Mouse (Mus musculus): ENCODE data around the gene Il23a.
"Not testable (repeated sequence)": the region's sequence is repeated elsewhere in the genome, so short reads cannot be mapped to it uniquely, and the experiment has no call there.

The Il23a gene

DNA sequence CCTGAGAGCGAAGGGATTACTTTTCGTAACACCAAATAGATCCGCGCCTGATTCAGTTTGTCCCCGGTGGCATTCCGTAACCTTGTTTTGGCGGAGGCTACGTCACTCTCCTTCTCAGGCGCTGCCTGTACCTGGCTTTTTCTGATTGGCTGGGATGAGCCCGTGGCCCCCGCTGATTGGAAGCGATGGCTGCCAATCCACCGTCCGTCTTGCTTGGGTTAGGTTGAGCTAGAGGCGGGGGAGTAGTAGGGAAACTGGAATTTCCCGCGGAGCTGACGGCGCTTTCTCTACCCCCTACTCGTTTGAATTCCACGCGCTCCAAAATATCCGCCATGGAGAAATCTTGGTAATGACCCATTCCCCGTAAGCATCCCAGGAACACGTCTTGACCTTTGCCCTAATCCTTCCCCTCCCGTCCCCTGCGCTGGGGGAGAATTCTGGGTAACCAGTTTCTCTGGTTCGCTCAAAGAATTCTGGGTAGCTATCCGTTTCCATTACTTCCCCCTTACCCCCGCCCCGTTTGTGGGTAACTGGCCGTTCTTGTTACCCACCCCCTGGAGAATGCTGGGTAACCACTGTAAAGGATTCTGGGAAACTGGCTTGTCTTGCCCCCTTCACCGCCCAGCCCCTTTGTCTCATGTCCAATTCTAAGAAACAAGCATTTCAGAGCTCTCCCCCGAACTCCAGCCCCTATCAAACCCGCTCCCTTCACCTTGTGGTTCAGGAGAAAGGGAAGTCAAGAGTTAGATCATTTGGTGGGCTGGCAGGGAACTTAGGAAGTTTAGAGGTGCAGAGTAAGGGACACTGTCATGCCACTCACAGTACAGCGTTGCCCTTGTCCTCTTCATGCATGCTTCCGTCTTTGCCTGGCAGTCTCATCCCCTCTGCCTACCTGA is 4.8 kb upstream of the Il23a start, which contains the start of gene Pan2:
TSS of gene Pan2 (plus strand) at position 210 of the 896 bp plus-strand sequence.
- peak; percentile 99 to 100 for DNase-seq (ENCODE audit: low spot score in 2 of 2)

DNA sequence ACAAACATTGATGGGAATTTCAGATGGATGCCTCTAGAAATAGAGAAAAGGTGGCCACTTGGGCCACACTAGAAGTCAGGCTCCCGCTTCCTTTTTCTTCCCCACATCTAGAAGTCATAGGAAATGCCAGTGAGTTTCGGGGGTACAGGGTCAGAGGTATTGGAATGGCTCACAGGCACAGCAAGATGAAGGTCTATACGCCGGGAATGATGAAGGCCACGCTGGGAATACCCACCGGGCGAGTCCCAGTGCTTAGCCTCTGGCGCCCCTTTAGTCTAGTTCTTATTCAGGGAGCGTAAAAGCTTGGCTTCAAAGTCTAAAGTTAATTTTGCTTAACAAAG is 4.2 kb upstream of the Il23a start:
- DNase-seq (ENCODE audit: low spot score in 2 of 2), result no peak

DNA sequence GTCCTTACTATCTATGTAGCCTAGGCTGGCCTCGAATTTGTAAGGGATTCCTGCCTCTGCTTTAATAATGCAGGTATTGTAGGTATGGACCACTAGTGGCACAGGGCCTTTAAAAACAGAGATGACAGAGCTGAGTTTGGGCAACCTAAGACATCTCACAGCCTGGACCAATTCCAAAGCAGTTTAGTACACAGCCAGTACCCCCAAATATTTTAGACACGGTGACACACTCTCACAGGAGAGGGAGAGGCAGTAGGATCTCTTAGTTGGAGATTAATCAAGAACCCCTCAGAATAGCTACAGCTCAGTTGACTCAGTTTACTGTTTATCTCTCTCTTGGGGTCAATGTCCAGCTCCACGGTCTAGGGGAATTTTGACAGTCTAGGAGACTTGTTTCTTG is 3.8 kb upstream of the Il23a start:
- DNase-seq (ENCODE audit: low spot score in 2 of 2), result no peak

DNA sequence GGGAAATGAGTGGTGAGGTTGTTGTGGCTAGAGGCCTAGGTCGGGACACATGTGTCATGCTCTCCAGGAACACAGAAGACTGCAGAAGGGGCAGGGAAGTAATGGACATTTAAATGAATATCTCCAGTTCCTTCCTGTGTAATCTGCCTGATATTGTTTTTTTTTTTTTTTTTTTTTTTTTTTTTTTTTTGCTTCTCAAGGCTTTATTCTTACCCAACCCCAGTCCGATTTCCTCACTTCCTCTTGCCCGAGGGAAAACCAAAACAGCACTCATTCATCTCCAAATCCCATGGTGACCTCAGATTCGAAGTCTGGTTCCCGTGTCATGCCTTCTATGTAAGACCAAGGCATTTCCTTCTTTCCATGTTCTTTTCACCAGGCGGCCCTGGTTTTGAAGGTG is 309 bp downstream of the Il23a start:
- no peak for DNase-seq (ENCODE audit: low spot score in 2 of 2)

DNA sequence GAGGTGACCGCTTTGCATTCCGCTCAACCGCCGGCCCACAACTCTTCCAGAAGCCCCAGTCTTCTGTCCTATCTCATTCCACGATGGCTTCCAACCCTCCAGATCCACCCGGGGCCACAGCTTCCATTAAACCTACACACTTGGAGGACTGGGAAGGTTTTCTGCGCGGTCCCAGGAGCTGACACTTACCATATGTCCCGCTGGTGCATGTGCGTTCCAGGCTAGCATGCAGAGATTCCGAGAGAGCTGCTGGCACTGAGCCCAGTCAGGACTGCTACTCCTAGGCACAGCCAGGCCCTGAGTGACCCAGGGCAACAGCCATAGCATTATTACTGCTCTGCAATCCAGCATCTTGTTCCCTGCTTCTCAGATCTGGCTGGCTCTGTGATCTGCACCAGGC is 930 bp downstream of the Il23a start:
- peak in 1 of 2 experiments; percentile 44 for DNase-seq (ENCODE audit: low spot score in 2 of 2)

DNA sequence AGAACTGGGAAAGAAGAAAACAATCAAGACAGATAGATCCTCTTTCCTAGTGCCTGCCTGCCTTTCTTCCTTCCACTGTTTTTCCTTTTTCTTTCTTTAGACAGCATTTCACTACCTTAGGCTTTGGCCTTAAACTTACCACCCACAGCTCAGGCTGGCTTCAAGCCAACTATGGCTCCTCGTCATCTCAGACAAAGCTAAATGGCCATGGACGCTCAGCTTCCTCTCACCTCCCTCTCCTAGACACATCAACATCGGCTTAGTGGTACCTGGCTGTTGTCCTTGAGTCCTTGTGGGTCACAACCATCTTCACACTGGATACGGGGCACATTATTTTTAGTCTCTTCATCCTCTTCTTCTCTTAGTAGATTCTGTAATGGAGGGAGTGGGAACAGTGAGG is 1.3 kb downstream of the Il23a start:
- peak in 1 of 2 experiments; percentile 41 for DNase-seq (ENCODE audit: low spot score in 2 of 2)

DNA sequence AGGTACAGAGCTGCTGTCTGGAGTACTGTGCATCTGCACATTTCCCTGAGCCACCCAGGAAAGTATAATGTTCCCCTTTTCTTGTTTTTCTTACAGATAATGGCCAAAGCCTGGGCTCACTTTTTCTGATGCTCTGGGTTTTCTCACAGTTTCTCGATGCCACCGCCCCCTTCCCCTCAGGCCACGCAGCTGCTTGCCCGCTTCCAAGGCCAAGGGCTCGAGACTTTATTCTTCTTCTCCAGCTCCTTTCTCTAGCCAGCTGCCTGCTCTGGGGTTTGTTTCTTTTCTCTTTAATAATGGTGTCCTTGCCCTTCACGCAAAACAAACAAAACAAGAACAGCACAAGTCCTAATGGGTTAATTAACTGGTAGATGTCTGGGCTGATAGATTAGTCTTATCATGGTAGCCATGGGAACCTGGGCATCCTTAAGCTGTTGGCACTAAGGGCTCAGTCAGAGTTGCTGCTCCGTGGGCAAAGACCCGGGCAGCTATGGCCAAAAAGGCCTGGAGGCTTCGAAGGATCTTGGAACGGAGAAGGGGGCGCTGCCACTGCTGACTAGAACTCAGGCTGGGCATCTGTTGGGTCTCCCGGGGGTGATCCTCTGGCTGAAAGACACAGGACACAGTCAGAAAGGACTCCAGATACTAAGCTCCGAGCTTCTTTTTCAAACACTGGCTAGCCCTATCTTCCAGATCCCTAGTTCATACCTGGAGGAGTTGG is 2.0 kb downstream of the Il23a start:
- DNase-seq (ENCODE audit: low spot score in 2 of 2), result no peak

DNA sequence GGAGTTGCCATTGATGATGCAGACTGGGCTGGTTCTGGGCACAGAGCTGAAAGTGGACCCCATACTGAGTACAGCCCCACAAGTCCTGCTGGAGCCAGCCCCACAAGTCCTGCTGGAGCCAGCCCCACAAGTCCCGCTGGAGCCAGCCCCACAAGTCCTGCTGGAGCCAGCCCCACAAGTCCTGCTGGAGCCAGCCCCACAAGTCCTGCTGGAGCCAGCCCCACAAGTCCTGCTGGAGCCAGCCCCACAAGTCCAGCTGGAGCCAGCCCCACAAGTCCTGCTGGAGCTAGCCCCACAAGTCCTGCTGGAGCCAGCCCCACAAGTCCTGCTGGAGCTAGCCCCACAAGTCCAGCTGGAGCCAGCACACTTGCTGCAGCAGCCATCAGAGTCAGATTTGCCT is 8.0 kb downstream of the Il23a start:
- DNase-seq (ENCODE audit: low spot score in 2 of 2), result peak in 1 of 2 experiments; percentile 30

DNA sequence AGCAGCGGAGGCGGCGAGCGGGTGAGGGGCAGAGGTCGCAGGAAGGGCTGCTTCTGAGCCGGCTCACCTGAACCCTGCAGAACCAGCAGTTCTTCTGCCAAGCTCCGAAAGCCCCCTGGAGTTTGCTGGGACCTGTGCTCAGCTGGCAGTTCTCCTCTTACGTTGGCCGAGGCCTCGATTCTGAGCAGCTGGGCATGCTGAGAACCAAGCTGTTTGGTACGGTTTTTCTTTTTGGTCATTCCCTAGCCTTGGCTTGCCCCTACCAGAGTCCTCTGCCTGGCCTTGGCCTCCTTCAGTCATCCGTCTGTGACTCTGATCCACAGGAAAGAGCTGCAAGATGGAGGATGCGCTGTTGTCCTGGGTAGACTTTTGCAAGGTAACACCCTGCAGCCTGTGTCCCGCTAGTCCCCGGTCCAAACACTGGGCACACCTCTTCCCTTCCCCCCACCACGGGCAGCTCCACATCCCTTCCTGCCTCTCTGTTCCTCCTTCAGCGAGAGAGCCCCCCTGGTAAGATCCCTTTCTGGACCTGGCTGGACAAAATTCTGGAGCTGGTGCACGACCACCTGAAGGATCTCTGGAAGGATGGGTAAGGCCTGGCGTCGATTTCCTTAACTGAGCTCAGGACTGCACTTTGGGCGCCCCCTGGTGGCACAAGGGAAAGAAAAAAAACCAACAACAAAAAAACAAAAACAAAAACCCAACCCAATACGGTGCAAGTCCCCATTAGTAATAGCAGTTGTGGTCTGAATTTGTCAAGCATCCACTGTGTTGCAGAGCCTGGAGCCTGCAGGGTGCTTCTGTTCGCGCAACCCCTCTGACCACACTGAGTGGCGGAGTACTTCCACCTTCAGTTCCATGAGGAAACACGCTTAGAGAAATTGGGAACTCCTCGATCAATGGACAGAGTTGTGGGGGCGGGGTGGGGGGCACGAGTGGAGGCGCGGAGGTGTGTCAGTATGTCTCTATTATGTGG is 14.7 kb downstream of the Il23a start:
- peak; percentile 56 to 77 for DNase-seq (ENCODE audit: low spot score in 2 of 2)

DNA sequence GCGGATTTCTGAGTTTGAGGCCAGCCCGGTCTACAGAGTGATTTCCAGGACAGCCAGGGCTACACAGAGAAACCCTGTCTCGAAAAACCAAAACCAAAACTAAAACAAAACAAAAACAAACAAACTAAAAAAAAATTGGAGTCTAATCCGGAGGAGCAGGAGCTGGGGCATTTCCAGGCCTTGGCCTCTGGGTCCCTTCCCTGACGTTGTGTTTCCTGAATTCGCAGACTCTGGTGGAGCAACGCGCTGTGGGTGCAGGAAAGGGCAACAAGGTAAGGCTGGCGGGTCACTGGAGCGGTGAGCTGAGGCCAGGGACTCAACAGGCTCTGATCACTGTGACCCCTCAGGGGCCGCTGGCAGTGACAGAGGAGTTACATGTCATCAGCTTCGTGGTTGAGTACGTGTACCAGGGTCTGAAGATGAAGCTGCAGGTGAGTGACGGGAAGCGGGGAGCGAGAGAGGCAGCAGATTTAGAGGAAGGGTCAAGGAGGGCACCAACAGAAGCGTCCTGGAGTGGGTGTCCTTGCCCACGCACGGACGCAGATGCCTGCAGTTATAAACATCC is 15.6 kb downstream of the Il23a start:
- no peak for DNase-seq (ENCODE audit: low spot score in 2 of 2)

DNA sequence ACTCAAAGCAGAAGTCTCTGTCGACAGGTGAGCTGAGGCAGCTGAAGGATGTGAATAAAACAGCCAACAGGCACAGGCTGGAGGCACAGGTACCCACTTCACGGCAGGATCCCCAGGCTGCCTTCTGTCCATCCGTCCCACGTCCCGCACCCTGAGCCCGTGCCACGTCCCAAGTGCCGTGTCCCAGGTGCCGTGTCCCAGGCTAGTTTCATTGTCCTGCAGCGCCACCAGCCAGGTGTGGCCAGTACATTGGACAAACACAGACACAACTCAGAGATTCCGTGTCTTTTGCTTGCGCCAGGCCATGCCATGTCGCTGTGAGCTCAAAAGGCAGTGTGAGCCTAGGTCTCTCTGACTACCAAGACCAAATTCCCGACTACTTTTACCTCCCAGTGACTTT is 16.9 kb downstream of the Il23a start:
- DNase-seq (ENCODE audit: low spot score in 2 of 2), result no peak

DNA sequence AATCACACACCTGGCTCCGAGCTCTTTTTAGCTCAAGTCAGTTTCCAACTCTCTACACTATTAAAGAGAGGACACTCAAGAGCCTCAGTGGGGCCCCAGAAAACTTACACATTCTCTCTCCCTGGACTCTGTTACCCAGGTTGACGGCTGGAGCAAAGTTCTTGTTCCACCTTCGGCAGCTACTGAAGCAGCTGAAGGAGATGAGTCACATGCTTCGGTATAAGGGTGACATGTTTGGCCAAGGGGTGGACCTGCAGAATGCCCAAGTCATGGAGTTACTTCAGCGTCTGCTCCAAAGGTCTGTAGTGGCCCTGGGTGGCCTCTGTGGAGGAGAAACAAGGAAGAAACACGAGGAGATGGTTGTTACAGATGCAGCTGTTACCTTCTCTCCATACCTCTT is 17.6 kb downstream of the Il23a start:
- no peak for DNase-seq (ENCODE audit: low spot score in 2 of 2)

DNA sequence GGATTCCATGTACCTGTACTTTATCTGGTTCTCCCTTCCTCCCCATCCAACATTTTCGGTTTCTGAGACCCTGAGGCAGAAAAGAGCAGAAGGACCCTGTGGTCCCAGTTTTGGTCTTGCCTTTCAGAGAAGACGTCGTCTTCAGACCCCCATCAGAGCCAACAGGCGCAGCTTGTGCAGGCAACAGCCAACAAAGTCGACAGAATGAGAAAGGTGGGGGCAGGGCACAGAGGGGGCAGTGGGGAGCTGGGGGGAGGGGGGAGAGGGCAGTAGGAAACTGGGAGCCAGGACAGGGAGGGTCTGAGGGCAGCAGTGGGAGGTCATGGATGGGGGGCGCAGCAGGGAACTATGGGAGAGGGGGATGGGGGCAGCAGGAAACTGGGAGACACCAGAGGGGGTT is 20.4 kb downstream of the Il23a start:
- no peak for DNase-seq (ENCODE audit: low spot score in 2 of 2)

DNA sequence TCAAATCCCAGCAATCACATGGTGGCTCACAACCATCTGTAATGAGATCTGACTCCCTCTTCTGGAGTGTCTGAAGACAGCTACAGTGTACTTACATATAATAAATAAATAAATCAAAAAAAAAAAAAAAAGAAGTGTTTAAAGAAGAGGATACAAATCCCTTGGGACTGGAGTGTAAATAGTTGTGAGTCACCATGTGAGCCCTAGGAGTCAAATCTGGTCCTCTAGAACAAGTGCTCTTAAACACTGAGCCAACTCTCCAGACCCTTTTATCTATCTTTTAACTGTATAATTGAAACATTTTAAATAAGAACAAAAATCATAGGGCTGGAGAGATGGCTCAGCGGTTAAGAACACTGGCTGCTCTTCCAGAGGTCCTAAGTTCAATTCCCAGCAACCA is 23.2 kb downstream of the Il23a start:
- DNase-seq (ENCODE audit: low spot score in 2 of 2), result not testable (repeated sequence)

DNA sequence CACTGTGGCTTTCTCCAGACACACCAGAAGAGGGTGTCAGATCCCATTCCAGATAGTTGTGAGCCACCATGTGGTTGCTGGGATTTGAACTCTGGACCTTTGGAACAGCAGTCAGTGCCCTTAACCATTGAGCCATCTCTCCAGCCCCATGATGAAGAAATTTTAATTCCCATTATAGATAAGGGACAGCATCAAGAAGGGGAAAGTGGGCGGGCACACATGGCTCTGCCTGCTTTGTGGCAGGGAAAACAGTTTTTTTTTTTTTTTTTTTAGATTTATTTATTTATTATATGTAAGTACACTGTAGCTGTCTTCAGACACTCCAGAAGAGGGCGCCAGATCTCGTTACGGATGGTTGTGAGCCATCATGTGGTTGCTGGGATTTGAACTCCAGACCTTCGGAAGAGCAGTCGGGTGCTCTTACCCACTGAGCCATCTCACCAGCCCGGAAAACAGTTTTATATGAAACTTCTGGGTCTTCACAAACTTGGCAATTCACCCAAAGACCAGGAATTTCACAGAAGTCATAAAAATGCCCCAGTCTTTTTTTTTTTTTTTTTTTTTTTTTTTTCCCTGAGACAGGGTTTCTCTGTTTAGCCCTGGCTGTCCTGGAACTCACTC is 25.6 kb downstream of the Il23a start:
- not testable (repeated sequence) for DNase-seq (ENCODE audit: low spot score in 2 of 2)

DNA sequence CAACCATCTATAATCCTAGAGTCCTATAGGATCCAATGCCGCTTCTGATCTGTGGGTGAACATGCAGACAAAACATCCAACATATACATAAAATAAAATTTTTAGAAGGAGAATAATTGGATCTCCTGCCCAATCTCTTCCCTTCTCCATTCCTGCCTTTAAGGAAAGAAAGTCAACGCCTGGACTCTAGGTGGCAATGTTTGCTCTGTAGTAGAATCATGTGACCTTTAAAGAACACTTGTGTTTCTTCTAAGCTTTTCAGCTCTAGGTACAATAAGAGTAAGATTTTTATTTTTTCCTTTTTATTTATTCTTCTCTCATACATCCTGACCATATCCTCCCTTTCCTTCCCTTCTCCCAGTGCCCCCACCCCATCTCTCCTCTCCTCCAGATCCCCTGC is 26.7 kb downstream of the Il23a start:
- no peak for DNase-seq (ENCODE audit: low spot score in 2 of 2)

DNA sequence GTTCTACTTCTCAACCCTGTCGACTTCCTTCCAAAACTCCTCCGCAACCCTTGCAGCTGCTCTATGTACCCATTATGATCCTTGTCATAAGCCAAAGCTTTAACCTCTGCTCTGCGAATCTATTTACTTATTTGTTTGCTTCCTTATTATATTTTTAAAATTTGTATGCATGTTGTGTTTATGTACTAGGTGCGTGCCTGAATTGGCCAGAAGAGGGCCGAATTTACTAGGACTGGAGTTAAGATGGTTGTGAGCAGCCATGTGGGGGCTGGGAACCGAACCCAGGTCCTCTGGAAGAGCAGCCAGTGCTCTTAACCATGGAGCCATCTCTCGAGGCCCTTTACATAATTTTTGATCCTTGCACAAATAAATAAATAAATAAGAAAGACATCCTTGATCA is 27.7 kb downstream of the Il23a start:
- DNase-seq (ENCODE audit: low spot score in 2 of 2), result no peak

DNA sequence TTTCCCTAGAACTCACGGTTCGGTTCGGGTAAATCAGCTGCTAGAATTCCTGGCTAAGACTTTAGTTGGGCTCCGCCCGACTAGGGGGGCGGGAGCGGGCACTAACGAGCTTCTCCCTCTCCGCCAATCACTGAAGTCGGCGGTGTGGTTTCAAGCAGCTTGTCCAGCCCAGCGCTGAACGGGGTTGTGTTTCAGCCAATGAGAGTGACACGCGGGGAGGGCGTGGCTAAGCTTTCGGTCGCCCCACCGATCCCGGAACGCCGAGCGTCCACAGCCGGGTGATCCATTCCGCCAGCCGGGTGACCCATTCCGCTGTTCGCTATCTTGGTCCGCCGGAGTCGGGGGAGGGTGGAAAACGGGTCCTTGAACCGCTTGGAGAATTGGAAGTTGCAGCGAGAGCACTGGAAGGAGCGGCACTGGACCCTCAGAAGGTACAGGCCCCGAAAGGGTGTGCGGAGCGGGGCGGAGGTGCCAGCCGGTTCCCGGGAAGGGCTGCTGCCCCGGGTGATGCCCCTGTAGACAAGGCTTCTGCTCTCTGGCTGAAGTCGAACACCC is 28.2 kb downstream of the Il23a start, which contains the start of gene Stat2:
TSS of gene Stat2 (plus strand) at position 273 of the 555 bp plus-strand sequence.
- peak; percentile 80 to 92 for DNase-seq (ENCODE audit: low spot score in 2 of 2)

DNA sequence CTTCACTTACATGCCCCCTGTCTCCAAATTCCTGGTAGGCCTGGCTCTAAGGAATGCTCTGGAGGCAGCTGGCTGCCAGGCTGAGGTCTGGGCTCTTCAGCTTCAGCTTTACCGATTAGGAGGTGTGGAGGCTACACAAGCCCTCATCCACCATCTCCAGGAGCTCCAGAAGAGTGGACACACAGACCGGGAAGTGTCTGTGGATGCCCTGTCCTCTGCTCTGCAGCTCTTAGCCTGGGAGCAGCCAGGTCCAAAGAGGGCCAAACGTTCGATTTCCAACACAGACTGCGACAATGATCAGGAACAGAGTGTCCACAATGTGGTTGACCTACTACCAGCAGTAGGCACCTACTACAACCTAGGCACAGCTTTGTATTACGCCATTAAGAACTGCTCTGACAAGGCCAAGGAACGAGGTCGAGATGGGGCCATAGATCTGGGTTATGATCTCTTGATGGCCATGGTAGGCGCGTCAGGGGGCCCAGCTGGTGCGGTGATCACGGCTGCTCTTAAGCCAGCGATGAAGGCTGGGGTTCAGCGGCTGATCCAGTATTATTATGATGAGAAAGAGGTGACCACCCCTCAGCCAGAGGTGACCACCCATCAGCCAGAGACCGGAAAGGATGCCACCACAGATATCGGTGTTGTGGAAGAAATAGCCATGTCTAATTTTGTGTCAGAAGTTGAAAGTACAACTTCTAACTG is 29.2 kb downstream of the Il23a start:
- DNase-seq (ENCODE audit: low spot score in 2 of 2), result no peak

DNA sequence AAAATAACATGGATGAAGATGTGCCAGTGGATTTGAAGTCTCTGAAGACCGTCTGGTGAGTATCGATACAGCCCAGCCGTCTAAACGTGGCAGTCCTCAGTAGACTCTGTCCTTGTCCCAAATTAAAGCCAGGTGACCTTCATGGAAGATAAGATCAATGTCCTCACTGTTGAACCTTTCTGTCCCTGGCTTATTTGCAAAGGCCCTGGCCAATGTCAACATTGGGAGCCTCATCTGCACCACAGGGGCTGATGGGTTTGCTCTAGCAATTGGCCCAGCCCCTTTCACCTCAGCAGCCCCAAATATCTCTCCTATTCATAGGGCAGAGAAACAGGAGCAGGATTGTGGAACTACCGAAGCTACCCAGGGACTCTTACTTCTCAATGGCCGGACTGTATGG is 30.2 kb downstream of the Il23a start, which contains the start of gene Apof:
TSS of gene Apof (plus strand) at position 301 of the 400 bp plus-strand sequence.
- DNase-seq (ENCODE audit: low spot score in 2 of 2), result no peak

Measured in cerebellum, postnatal 4 days (tissue).